Mouse (Mus musculus) common myeloid progenitor, adult 5-6 weeks (primary cell): Measurements from ENCODE around the gene Ube2h. TPM values are rescaled to one million over a fixed set of nuclear protein-coding genes. Genes with fewer than 3 reads are reported as not detected.

Source experiments
- ATAC-seq: replicated peaks from 2 replicates; pipeline ENCODE4 v1.8.0; 2016; ENCODE audit warnings: low read depth, mild to moderate bottlenecking, moderate TSS enrichment, inconsistent platforms; ENCODE audit not compliant: poor library complexity, severe bottlenecking
- total RNA-seq: library from RNA; stranded (forward); fragments of 200-1000, 187-1606 nt; gene quantifications from 2 replicates; pipeline ENCODE4 v1.2.3, GENCODE M21; 2017

The Ube2h gene
- total RNA-seq, 1 experiment from 2014 or later = 14.1 TPM

- peak; percentile 65 for ATAC-seq
Observed at GRCm38 (mm10) chr6:30300372-30300771, 4.0 kb downstream of the Ube2h start.

DNA sequence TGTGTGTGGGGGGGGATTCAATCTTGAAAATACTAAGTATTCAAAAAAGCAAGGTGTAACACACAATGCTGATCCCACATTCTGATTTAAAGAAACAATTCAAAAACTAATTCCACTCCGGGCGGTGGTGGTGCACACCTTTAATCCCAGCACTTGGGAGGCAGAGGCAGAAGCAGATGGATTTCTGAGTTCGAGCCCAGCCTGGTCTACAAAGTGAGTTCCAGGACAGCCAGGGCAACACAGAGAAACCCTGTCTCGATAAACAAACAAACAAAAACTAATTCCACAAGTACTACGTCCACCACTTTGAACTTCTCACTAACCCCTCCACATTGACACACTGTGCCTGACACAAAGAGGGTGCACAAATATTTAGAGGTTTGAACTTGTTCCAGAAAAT lies 4.7 kb downstream of the Ube2h start:
- no peak for ATAC-seq

DNA sequence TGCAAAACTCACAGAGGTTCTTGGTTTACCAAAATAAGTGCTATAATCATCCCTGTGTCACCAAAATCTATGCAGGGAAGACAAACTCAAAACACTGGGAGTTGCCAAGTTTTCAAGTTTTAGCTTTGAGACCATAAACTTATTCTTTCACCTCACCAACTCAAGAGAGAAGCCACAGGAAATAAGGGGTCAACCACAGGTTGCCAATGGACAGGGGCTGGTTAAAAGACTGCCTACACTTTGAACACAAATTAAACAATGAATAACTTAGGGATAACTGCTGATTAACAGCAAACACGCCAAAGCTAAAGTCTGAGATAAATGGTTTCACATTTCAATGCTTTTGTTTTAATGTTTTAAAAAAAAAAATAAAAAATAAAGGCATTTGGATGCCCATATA lies 5.2 kb downstream of the Ube2h start:
- ATAC-seq = no peak

DNA sequence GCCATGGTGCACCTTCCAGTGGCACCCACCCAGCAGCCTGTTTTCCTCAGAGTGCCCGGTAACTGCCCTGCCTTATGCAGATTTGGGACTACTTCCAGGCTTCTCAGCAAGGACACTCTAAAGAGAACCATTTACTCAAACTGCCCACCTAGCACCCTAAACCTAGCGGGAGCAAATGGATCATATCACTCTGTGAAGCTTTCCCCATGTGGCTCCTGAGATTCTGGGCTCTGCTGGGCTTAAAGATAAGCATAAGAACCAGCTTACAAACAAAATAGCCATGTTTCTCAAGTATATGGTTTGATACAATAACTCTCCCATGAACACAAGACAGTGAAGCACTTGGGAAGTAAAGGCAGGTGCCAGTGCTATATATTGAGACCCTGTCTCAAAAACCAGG lies 11.8 kb downstream of the Ube2h start:
- no peak for ATAC-seq

DNA sequence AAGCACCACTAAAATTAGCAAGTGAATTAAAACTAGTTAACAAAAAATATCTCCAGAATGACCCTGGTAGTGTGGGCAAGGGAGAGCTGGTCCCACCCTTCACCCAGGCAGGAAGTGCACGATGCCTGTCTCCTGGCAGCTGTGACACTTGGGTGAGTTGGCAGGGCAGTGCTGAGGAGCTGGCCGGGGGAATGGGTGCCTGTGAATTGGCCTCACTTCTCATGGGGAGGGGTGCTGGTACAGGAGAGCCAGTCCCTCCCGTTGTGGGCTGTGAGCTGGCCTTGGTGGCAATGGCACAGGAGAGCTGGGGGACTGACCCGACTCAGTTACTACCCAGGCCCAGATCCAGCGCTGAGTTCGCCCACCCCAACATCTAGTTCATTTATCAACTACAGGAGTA lies 16.4 kb downstream of the Ube2h start:
- ATAC-seq = no peak

GRCm38 (mm10) chr6:30286642-30287041 lies 17.7 kb downstream of the Ube2h start:
- ATAC-seq = no peak

- no peak for ATAC-seq
Observed at GRCm38 (mm10) chr6:30284177-30284576, 20.2 kb downstream of the Ube2h start.

DNA sequence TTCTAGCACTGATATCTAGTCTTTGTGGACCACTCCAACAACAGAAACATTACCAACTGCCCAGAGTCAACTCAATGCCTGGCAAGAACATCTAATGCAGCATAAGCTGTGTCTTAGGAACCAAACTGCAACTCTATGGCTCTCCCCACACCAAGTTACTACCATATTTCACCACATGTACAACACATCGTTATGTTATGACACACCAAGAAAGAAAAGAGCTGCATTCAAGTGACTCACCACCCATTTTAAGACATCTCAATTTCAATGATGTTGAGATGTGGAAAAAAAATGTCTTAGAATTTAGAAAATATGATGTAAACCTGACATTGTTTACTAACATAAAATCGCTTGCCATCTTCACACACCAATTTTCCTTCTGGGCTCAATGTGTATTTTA lies 22.0 kb downstream of the Ube2h start:
- ATAC-seq = no peak

DNA sequence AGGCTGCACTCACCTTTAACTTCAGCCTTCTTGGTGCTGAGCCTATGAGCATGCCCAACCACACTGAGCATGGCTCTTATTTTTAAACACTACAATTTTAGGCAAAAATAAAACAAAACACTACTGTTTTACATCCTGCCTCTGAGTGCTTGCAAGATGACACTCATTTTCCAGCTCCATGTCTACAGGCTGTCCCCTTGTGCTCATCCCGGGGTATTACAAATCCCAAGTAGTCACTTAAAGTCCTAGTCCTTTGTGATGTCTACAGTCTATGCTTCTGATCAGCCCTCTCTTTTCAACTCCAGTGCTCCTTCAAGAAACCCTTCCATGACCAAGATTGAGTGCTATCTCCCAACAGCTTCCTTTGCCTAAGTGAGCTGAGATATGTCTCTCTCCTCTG lies 26.0 kb downstream of the Ube2h start:
- ATAC-seq = no peak

DNA sequence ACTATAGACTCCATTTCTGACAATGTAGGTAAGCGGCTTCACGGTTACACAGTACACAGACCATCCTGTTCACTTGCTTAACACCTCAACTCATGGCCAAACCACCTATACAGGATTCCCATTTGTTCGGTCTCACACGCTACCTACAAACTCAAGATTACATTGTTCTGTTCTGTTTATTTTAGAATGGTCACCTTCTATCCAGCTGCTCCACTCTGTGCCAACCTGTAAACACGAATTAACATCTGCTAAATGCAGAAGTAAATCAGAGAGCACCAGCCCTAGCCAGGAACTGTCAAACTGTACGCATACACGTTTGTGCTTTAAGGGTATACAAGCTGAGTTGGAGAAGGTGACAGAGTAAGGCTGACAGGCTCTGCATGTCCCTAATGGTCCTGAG lies 27.5 kb downstream of the Ube2h start:
- no peak for ATAC-seq

DNA sequence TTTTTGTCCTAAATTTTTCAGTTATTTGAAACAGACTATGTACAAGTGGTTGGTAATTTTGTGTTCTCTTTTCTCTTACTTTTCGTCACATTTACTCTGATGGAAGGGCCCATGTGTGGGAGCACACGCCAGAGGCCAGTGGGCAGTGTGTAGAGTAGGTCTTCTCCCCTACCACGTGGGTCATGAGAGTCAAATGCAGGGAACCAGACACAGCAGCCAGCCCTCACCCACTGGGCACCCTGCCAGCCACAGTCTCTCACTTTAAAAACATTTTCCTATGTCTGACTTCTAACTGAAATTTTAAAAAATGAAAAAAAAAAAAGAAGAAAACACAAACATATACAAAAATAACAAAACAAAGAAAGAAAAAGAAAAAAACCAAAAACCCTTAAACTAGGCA lies 28.0 kb downstream of the Ube2h start:
- no peak for ATAC-seq

DNA sequence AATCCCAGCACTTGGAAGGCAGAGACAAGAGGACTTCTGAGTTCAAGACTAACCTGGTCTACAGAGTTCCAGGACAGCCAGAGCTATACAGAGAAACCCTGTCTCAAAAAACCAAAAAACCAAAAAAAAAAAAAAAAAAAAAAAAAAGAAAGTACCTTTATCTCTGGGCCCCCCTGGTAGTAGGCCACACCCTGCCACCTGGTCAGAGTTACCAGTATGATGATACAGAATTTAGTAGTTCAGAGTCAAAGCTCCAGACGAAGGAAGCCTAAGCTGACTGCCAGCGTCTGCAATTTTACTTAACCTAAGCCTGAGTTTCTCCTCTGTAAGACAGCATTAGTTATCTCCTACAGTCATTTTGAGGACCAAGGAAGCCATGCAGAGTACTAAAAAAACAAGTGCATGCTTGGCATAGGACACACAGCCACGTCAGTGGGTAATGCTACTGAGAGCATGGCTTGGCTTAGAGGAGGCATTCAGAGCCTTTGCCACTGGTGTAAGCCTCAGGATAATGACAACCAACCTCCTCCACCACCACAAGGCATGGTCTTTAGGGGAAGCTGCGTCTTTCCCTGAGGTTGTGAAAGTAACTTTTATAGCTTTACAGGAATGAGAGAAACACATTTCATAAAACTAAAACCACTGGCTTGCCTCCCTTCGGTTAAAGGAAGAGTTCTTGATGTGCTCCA lies 29.0 kb downstream of the Ube2h start:
- peak; percentile 70 for ATAC-seq

GRCm38 (mm10) chr6:30272911-30273310 lies 31.4 kb downstream of the Ube2h start:
- ATAC-seq = no peak

DNA sequence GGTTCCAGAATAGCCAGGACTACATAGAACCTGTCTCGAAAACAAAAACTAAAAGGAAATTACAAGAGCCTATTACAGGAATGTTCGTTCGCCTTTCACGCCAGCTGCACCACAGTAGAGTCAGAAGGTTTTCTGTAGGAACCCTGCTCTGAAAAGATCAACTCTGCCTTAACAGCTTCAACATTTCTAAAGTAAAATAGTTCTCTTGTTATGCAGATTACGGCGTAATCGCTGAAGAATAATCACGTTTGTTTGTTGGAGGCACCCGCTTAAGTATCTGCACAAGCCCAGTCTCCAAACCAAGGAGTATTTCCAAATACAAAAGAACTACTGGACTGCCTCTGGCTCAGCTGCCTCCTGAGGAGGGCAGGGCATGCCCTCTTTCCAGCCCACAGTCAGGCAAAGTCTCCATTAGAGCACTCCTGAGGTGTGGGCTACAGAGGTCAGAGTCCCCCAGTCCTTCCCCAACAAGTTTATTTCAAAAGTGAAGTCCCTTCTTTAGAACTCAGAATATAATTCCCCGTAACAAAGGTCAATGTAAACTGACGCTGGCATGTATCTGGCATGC lies 31.9 kb downstream of the Ube2h start:
- ATAC-seq = no peak

DNA sequence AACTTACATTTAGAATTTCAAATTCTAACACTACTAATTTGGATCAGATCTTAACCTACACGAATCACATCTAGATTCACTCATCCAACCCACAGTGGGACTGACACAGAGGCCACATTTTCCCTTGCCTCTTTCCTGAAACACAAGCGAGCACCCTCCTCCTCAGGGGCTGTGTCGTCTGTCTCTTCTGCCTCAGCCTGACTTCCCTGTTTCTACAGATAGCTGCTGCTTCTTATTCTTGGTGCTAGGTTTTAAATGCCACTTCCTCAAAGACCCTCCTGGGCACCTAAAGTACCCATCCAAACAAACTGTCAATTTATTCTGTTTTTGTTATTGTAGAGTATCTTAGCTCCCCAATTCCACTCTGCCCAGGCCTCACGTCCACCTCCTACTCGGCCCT lies 34.5 kb downstream of the Ube2h start:
- peak; percentile 60; the same call in 1 of the 2 replicates for ATAC-seq

DNA sequence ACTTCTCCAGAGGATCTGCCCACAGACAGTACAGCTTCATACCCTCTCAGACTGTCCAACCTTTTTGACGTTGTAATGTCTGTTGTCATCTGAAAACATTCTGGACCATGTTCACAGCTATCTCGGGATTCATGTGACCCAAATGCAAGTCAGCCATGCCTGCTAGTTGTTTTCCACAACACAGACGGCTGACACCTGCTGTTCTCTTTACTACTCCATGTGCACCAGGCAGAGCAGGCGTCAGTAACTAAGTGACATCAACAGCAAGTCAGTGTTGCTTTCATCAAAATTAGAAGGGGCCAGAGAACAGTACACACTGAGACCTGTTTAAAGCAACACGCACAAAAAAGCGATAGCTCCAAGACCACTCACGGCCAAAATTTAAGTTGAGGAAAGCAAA lies 36.9 kb downstream of the Ube2h start:
- no peak for ATAC-seq

DNA sequence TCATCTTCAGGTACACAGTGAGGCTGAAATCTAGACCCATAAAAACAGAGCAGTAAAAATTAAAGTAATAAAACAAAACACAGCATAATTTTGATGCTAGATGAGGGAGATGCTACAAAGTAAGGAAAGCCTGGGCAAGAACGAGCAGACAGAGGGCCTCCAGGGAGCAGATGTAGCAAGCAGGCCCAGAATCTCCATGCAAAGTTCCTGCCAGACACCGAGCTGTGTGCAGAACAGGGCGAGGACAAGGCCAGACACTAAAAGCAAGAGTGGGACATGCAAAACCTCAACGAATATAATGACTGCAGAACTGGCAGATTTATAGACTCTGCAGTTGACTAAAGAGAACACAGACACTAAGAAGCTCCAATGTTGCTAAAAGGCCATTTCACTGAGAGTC lies 38.9 kb downstream of the Ube2h start:
- ATAC-seq = no peak

- ATAC-seq = no peak
Observed at GRCm38 (mm10) chr6:30263053-30263452, 41.3 kb downstream of the Ube2h start.

DNA sequence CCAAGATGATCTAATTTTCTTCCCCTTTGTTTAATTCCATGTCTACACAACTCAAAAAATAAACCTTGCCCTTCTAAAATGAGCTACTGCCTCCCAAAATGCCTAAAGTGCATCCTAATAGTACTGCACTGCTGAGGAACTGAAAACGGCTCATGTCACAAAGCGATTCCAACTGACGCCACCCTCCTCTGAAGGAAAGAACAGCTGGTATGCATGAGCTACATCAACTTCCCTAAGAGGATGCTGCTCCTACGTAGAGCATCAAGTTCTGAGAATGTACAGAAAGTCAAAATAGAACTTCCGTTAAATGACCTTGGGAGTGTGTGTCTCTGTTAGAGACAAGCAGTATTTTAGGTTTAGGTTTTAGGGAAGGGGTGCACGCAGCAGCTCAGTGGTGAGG lies 45.1 kb downstream of the Ube2h start:
- ATAC-seq = no peak

DNA sequence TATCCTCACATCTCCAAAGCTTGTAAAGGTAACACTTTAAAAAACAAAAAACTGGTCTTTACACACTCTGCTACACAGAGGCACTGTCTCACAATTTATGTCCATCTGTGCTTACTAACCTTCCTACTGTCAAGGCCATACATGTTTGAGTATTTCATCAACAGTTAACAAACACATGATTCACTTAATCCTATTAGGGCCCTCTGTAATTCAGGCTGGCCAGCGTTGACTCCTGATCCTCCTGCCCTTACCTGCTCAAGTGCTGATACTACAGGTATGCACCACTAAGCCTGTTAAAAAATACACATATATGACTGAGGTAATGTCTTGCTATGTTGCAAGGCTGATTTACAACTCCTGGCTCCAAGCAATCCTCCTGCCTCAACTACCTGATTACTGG lies 46.4 kb downstream of the Ube2h start:
- no peak for ATAC-seq

- ATAC-seq = no peak
Observed at GRCm38 (mm10) chr6:30255846-30256245, 48.5 kb downstream of the Ube2h start.
